Mouse (Mus musculus): Measurements from ENCODE around the gene A2ml1.

The A2ml1 gene

GRCm38 (mm10) chr6:128549463-128550452 lies 31.6 kb downstream of the A2ml1 start:
- DNase-seq (ENCODE audit: low spot score in 2 of 2), result no peak

DNA sequence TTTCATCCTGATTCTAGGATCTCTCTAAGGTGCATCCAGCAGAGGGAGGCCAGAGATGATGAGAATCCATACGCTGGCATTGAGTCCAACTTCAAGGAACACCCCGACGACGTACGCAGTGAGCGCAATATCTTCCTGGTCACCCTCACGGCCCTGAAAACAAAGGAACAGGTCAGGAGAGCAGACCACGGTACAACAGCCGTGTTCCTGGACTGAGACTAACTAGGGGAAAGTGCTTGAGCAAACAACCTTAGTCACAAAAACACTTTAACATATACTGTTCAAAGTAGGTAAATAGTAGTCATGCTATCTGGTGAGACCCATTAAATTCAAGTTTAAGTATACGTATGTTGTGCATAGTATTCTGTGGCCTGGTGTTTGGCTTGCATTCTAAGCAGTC lies 32.9 kb downstream of the A2ml1 start:
- no peak for DNase-seq (ENCODE audit: low spot score in 2 of 2)

- no peak for DNase-seq (ENCODE audit: low spot score in 2 of 2)
These were observed 36.0 kb downstream of the A2ml1 start for GRCm38 (mm10) chr6:128545402-128545801.

DNA sequence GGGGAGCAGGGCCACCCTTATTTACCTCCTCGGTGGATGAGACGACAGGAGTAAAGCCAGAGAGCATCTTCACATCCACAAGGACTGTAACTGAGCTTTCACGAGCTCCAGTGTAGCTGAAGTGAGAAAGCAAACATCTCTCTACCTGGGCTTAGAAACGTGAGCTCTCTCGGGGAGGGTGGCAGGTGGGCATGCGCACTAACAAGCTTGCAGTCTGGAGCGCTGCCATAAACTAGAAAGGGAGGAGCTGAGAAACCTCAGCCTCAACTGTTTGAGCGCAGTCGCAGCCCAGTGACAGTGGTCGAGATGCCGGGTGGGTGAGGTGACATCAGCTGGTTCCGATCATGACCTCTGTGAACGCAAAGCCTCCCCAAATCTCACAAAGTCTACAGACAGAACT lies 38.2 kb downstream of the A2ml1 start:
- DNase-seq (ENCODE audit: low spot score in 2 of 2), result peak; percentile 30 to 33

- DNase-seq (ENCODE audit: low spot score in 2 of 2), result no peak
These were observed 46.2 kb downstream of the A2ml1 start for GRCm38 (mm10) chr6:128535250-128535649.

GRCm38 (mm10) chr6:128533296-128533695 lies 48.1 kb downstream of the A2ml1 start:
- no peak for DNase-seq (ENCODE audit: low spot score in 2 of 2)

DNA sequence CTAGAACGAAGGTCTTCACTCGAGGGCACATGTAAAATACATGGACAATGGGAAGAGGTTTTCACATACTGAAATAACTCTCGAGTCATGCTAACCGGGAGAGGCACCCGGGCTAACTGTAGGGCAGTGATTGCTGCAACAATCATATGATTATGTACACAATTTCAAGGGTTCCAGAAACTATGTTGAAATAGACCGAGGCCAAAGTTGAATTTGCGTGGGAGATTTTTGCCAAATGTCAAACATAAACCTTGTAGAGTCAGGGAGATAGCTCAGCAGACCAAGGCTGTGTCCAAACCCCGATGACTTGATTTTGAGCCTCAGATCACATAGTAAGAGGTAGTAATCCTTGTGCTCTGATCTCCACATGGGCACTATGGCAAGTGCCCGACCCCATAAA lies 48.7 kb downstream of the A2ml1 start:
- DNase-seq (ENCODE audit: low spot score in 2 of 2), result no peak

DNA sequence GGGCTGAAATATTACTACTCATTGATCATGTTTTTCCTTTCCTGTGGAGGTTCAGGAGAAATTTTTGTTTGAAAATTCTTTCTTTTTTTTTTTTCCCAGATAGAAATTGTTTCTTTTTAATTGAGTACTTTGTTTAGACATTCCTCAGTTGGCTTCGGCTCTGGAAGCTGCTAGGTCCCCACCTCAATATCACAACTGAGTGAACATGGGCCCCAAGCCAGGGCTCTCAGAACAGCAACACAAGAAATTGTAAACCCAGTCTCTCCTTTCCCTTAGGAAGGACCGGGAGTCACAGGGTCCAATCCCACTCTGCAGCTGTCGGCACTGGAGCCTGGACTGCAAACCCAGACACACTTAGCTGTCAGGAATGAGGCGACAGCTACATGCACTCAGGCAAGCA lies 52.9 kb downstream of the A2ml1 start:
- DNase-seq (ENCODE audit: low spot score in 2 of 2), result no peak

GRCm38 (mm10) chr6:128527110-128527509 lies 54.3 kb downstream of the A2ml1 start:
- no peak for DNase-seq (ENCODE audit: low spot score in 2 of 2)

GRCm38 (mm10) chr6:128526601-128527000 lies 54.8 kb downstream of the A2ml1 start, which contains the start of gene Pzp:
TSS of gene Pzp (minus strand) at chr6:128526720.
- DNase-seq (ENCODE audit: low spot score in 2 of 2), result no peak

GRCm38 (mm10) chr6:128525801-128526200 lies 55.6 kb downstream of the A2ml1 start:
- no peak for DNase-seq (ENCODE audit: low spot score in 2 of 2)

DNA sequence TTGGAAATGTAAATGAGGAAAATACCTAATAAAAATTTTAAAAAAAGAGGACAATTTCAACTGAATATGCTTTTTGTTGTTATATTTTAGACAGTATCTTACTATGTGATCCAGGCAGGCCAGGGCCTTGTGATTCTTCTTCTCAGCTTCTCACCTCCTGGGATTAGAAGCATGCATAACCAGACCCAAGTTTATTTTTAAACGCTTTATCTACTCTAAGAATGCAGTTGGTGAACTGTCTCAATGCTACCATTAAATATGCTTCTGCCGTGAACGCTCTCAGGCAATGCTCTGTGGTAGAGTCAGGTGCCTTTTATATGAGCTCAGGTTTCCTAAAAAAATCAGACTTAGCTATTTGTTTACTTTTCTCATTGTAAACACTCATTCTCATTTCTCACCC lies 58.0 kb downstream of the A2ml1 start:
- DNase-seq (ENCODE audit: low spot score in 2 of 2), result no peak

- DNase-seq (ENCODE audit: low spot score in 2 of 2), result no peak
These were observed 62.2 kb downstream of the A2ml1 start for GRCm38 (mm10) chr6:128519159-128519558.

GRCm38 (mm10) chr6:128505676-128506236 lies 75.7 kb downstream of the A2ml1 start:
- DNase-seq (ENCODE audit: low spot score in 2 of 2), result peak in 1 of 2 experiments; percentile 13

GRCm38 (mm10) chr6:128504743-128505142 lies 76.7 kb downstream of the A2ml1 start:
- DNase-seq (ENCODE audit: low spot score in 2 of 2), result no peak

DNA sequence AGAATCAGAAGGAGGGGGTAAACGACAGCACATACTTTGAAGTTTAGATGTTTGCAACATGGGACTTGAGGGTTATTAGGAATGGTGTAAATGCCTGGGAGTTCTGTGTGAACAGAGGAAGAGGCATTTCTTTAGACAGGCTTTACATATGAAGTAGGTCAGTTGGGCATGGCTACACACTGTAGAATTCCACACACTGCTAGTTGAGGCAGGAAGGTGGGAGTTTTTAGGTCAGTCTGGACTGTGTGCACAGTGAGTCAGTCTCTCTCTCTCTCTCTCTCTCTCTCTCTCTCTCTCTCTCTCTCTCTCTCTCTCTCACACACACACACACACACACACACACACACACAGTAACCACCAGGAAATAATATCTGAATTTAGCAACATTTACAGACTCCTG lies 86.1 kb downstream of the A2ml1 start:
- DNase-seq (ENCODE audit: low spot score in 2 of 2), result no peak

DNA sequence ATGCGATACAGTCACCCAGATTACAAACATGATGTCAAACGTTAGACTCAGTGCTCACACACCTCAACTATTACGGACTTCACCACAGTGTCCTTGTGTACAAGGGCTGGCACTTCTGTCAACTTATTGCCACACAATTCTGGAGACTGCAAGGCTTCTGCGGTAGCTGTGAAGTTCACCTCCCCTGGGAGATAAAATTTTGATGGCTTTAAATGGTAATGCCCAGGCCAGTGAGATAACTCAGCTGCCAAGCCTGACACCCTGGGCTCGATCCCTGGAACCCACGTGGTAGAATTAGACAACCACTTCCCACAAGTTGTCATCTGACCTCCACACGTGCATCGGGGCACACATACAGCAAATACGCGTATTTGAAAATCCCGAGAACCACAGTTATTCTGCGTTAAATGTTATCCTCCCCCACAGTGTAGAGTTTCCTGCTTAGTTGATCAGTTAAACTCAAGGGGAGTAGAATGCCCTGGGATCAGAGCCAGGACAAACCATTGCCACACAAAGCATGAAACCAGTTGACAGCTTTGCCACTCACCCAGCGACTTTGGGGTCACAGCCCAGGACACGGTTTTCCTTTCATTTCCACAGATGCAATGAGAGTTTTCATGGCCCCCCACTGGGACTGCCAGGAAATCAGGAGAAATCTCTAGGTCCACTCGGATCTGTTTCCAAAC lies 86.6 kb downstream of the A2ml1 start:
- DNase-seq (ENCODE audit: low spot score in 2 of 2), result no peak

- no peak for DNase-seq (ENCODE audit: low spot score in 2 of 2)
These were observed 89.5 kb downstream of the A2ml1 start for GRCm38 (mm10) chr6:128491916-128492315.

- DNase-seq (ENCODE audit: low spot score in 2 of 2), result no peak
These were observed 91.3 kb downstream of the A2ml1 start for GRCm38 (mm10) chr6:128490141-128490540.

Data from frontal cortex, postnatal 36 days (tissue).